Mouse (Mus musculus) hindbrain, embryonic 10.5 days (tissue): ENCODE results near the gene Asb8. TPM values are rescaled to one million over a fixed set of nuclear protein-coding genes. Genes with fewer than 3 reads are reported as not detected.

Source experiments
- polyA plus RNA-seq: library from polyadenylated mRNA; unstranded; fragments of >200 nt; fragmentation: Nextera tagmentation; extraction: Ambion mirVana; gene quantifications from 2 replicates; pipeline ENCODE4 v1.2.1, GENCODE M21; 2016

The Asb8 gene
- polyA plus RNA-seq, 1 experiment from 2014 or later: 48.8 TPM

Other genes with a start within 250 kb of the Asb8 start
- 58.9 and 64.5 TPM in 2 replicates for gene Tmem106c, start 201.4 kb downstream of the Asb8 start, polyA plus RNA-seq
- 196 and 224 TPM in 2 replicates for gene Col2a1, start 160.9 kb downstream of the Asb8 start, polyA plus RNA-seq
- 33.0 and 37.9 TPM in 2 replicates for gene Pfkm, start 73.0 kb downstream of the Asb8 start, polyA plus RNA-seq
- 36.5 and 44.1 TPM in 2 replicates for gene Senp1, start 71.9 kb downstream of the Asb8 start, polyA plus RNA-seq
- gene Ccdc184, start 1.5 kb upstream of the Asb8 start, polyA plus RNA-seq: 5.9 and 12.2 TPM in 2 replicates
- not detected in 2 replicates for gene Olfr288, start 29.9 kb upstream of the Asb8 start, polyA plus RNA-seq
- not detected in 2 replicates for gene Gm44579, start 55.4 kb upstream of the Asb8 start, polyA plus RNA-seq
- not detected in 2 replicates for gene Olfr287, start 55.4 kb upstream of the Asb8 start, polyA plus RNA-seq
- not detected in 2 replicates for gene Olfr286, start 68.8 kb upstream of the Asb8 start, polyA plus RNA-seq
- not detected in 2 replicates for gene H1fnt, start 91.7 kb upstream of the Asb8 start, polyA plus RNA-seq
- 0.66 and 1.3 TPM in 2 replicates for gene Zfp641, start 130.5 kb upstream of the Asb8 start, polyA plus RNA-seq
- gene Olfr285, start 151.7 kb upstream of the Asb8 start, polyA plus RNA-seq: not detected in 2 replicates
- gene Olfr284, start 175.4 kb upstream of the Asb8 start, polyA plus RNA-seq: not detected in 2 replicates
- gene Olfr283, start 215.3 kb upstream of the Asb8 start, polyA plus RNA-seq: not detected in 2 replicates